Mouse (Mus musculus) testis, adult 2 months (tissue): ENCODE data around the gene Rab10.

Source experiments
- CTCF ChIP-seq: fragments of 200-500 bp; IDR thresholded peaks from 2 replicates; pipeline ENCODE4 v1.5.1; 2012; ENCODE audit warnings: low read depth, mild to moderate bottlenecking, inconsistent platforms, low read length, moderate library complexity; ENCODE audit not compliant: control insufficient read depth, insufficient read depth, insufficient replicate concordance
- POLR2A ChIP-seq: fragments of 200-500 bp; IDR thresholded peaks from 2 replicates; pipeline ENCODE4 v1.6.1; 2012; ENCODE audit warnings: low read depth, mild to moderate bottlenecking, inconsistent platforms, low read length, moderate library complexity; ENCODE audit not compliant: control insufficient read depth

- TF ChIP-seq CTCF (no peak), POLR2A (no peak)
These were observed 3.1 kb upstream of the Rab10 start for GRCm38 (mm10) chr12:3312886-3313285.
